Mouse (Mus musculus): ENCODE results near the gene Wsb2.

GRCm38 (mm10) chr5:117414611-117415010, 57.5 kb downstream of the Wsb2 start:
- TF ChIP-seq CTCF (IDR thresholded peaks at IDR 0.05; ENCODE audit: control insufficient read depth, insufficient read depth, insufficient read length) (no peak), USF1 (IDR thresholded peaks at IDR 0.05; ENCODE audit: low read depth) (no peak)
